Mouse (Mus musculus) adipocyte (in vitro differentiated cells): ENCODE results near the gene Gm9508.
A peak's percentile ranks its signal among the peaks of the same experiment; 100 is the strongest.

ENCODE experiments used
- DNase-seq: peaks from one replicate; pipeline ENCODE4 v3.0.0-alpha.2; 2016; ENCODE audit warnings: low spot score

Gm9508 gene

GRCm38 (mm10) chr10:77667402-77667801 is 29.6 kb downstream of the Gm9508 start:
- DNase-seq, result peak; percentile 52

GRCm38 (mm10) chr10:77666342-77666741 is 30.7 kb downstream of the Gm9508 start:
- DNase-seq, result peak; percentile 70

GRCm38 (mm10) chr10:77663949-77664665 is 32.9 kb downstream of the Gm9508 start:
- no peak for DNase-seq

- no peak for DNase-seq
These were observed 38.6 kb downstream of the Gm9508 start for GRCm38 (mm10) chr10:77658286-77658994.

GRCm38 (mm10) chr10:77652046-77652445 is 45.0 kb downstream of the Gm9508 start:
- DNase-seq, result no peak

- no peak for DNase-seq
These were observed 49.1 kb downstream of the Gm9508 start for GRCm38 (mm10) chr10:77647901-77648300.

GRCm38 (mm10) chr10:77647461-77647860 is 49.6 kb downstream of the Gm9508 start:
- DNase-seq, result no peak
